Mouse (Mus musculus): Measurements from ENCODE around the gene Slco3a1. TPM values are rescaled to one million over a fixed set of nuclear protein-coding genes. Genes with fewer than 3 reads are reported as not detected.

Slco3a1 gene
- 19.5 and 22.5 TPM in 2 replicates for polyA plus RNA-seq (2015; fragmentation: Nextera tagmentation; extraction: Ambion mirVana)

DNA sequence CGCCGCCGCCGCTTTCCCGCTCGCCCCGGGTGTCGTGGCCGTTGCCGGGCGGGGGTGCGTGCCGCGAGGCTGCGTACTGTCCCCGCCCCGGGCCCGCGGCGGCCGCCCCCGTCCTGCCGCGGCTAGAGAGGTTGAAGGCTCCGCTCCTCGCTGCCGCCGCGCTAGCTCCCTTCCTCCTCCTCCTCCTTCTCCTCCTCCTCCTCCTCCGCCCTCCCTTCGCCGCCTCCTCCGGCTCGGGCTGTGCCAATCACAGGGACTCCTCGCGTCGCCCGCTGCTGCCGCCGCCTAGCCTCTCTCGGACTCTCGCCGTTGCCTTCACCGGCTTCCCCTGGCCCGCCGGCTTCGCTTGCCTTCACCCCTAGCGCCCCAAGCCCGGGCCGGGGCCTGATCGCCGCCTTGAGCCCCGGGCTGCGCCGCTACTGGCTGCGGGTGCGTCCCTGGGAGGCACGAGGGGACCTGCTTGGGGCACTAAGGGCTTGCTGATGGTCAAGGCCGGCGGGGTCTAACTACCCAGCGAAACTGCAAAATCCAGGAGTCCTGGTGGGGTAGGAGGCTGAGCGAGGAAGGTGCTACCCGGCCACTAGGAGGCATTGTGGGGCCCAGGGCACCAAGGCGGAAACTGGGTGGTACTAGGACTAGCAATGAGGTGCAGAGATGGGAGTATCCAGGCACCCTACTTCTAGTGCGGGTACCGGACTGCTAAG is at the start of gene Slco3a1:
TSS of gene Slco3a1 (minus strand) at position 173 of the 704 bp plus-strand sequence.
- peak within 1 kb of the TSS; percentile 79 for H3K4me3 ChIP-seq
- no peaks in the 10 kb centered on the region for H3K36me3 ChIP-seq
- peaks cover 46% of the 10 kb centered on the region for H3K4me1 ChIP-seq
- peak within 1 kb of the TSS; percentile 88 for H3K9ac ChIP-seq
- H3K4me2 ChIP-seq: peak within 1 kb of the TSS; percentile 86
- H3K27ac ChIP-seq (replicated peaks): peak within 1 kb of the TSS; percentile 79
- WGBS: under 1% methylated on average over 48 of the region's 66 CpGs
- 0 out of 2 replicates have a peak, but pooled peaks have one; percentile 42 for ATAC-seq (ENCODE audit: extremely low read depth, insufficient number of reproducible peaks, low FRiP score, low TSS enrichment)
- H3K27me3 ChIP-seq (replicated peaks): 0 out of 2 replicates have a peak, but pooled peaks cover 6% of the 10 kb centered on the region
- no peaks in the 10 kb centered on the region for H3K9me3 ChIP-seq

DNA sequence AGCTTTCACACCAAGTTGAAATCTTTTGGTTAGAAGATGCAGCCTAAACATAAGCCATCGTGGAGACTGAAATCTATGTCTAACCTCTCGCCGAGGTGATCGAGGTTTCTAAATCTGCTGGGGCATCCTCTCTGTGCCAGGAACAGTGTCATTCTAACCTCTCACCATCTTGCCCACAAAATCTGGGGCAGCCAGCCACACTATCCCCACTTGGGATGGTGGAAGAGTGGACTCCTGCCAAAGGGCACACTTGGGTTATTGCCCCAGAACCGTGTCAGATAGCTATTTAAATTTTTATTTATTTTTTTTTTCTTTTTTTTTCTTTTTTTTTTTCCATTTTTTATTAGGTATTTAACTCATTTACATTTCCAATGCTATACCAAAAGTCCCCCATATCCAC is 46.4 kb upstream of the Slco3a1 start:
- H3K36me3 ChIP-seq: no peaks in the 10 kb centered on the region
- no peak overlapping the region for H3K4me2 ChIP-seq
- H3K4me1 ChIP-seq: no peaks in the 10 kb centered on the region
- H3K4me3 ChIP-seq: no peak overlapping the region
- H3K9me3 ChIP-seq: no peaks in the 10 kb centered on the region
- ATAC-seq (ENCODE audit: extremely low read depth, insufficient number of reproducible peaks, low FRiP score, low TSS enrichment): no peak
- H3K9ac ChIP-seq: no peak overlapping the region
- 87% methylated on average over 5 of the region's 5 CpGs for WGBS
- no peaks in the 10 kb centered on the region for H3K27me3 ChIP-seq (replicated peaks)
- H3K27ac ChIP-seq (replicated peaks): no peak overlapping the region

DNA sequence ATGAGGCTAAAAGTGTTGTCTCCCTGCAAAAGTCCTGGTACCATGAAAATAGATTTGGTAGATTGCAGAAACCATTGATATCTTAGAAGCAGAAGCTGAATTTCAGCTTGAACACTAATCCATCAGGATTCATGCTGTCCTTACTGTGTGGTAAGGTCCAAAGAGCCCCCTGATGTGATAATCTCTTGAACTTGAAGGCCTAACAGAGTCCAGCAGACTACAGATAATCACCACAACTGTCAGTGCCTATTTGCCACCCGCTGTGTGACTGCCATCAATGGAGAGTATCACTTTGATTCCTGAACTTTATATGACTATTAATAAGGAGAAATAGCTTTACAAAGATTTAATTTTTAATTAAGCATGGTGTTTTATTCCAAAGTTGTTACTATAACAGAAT is 24.8 kb upstream of the Slco3a1 start:
- H3K4me3 ChIP-seq: no peak overlapping the region
- WGBS: 63% methylated on average over 1 of the region's 1 CpGs
- no peaks in the 10 kb centered on the region for H3K4me1 ChIP-seq
- H3K27ac ChIP-seq (replicated peaks): no peak overlapping the region
- no peaks in the 10 kb centered on the region for H3K36me3 ChIP-seq
- H3K9ac ChIP-seq: no peak overlapping the region
- H3K9me3 ChIP-seq: no peaks in the 10 kb centered on the region
- H3K27me3 ChIP-seq (replicated peaks): no peaks in the 10 kb centered on the region
- H3K4me2 ChIP-seq: no peak overlapping the region
- ATAC-seq (ENCODE audit: extremely low read depth, insufficient number of reproducible peaks, low FRiP score, low TSS enrichment): no peak

DNA sequence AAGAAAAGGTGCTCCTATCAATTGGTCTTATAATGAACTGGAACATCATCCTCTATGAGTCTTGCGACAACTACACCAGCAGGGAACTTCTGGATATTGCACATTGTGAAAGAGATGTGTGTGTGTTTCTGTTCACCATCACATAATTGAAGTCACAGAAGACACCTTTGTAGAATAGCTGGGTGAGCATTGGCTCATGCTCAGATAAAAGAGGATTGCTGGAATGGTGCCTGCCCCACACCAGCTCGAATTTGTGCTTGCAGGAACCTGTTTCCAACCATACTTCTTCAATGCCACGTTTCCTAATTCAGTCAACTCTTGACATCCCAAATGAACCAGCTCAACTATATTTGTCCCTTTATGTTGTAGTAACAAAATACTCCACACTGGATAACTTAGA is 21.1 kb upstream of the Slco3a1 start:
- WGBS: 66% methylated on average over 3 of the region's 3 CpGs
- Histone ChIP-seq H3K4me3 (no peak overlapping the region), H3K9ac (no peak overlapping the region), H3K4me1 (no peaks in the 10 kb centered on the region), H3K27ac (replicated peaks) (no peak overlapping the region), H3K36me3 (no peaks in the 10 kb centered on the region), H3K27me3 (replicated peaks) (no peaks in the 10 kb centered on the region), H3K4me2 (no peak overlapping the region), H3K9me3 (no peaks in the 10 kb centered on the region)
- no peak for ATAC-seq (ENCODE audit: extremely low read depth, insufficient number of reproducible peaks, low FRiP score, low TSS enrichment)

DNA sequence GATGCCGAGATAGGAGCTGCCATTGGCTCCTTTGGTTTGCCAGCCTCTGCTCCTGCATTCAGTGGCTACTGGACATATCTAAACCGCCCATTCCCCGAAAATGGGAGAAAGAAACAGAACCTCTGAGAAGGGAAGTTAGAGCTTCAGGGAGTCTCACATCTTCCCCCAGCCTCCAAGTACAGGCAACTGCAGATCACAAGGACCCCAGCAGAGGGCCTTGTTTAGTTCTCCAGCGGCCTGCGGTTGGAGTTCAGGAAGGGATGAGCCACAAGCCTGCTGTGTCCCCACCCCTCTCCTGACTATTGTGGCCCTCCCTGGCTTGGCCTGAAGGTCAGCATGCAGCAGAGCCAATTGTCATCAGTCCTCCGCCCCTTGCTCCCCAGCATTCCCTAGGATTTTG is 836 bp upstream of the Slco3a1 start:
- 9% methylated on average over 6 of the region's 6 CpGs for WGBS
- Histone ChIP-seq H3K9ac (peak overlapping the region; percentile 88), H3K4me1 (peaks cover 42% of the 10 kb centered on the region), H3K27me3 (replicated peaks) (0 out of 2 replicates have a peak, but pooled peaks cover 6% of the 10 kb centered on the region), H3K9me3 (no peaks in the 10 kb centered on the region), H3K4me3 (peak overlapping the region; percentile 79), H3K27ac (replicated peaks) (no peak overlapping the region), H3K36me3 (no peaks in the 10 kb centered on the region), H3K4me2 (peak overlapping the region; percentile 86)
- no peak for ATAC-seq (ENCODE audit: extremely low read depth, insufficient number of reproducible peaks, low FRiP score, low TSS enrichment)

DNA sequence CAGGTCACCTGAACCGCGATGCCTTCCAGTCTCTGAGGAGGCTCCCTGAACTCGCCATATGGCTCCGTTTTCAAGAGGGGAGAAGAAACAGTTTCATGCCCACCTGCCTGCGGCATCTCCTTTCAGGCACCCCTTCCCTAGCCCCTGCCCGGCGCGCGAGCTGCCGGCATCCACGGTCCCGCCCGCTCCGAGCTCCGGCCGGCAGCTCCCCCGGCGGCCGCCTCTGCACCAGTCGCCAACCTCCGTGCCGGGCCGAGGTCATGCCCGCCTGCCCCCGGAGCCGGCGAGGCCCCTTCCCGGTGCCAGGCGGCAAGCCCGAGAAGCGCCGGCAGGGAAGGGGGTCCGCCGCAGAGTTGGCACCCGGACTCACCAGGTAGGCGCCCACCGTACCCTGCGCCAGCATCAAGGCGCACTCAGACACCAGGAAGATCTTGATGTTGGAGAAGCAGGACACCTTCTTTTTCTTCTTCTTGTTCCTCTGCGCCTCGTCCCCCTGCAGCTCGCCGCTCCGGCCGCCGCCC is 479 bp downstream of the Slco3a1 start:
- Histone ChIP-seq H3K4me1 (peaks cover 51% of the 10 kb centered on the region), H3K9ac (peak overlapping the region; percentile 88), H3K4me2 (peak overlapping the region; percentile 86), H3K27ac (replicated peaks) (peak overlapping the region; percentile 79), H3K9me3 (no peaks in the 10 kb centered on the region), H3K36me3 (no peaks in the 10 kb centered on the region), H3K4me3 (peak overlapping the region; percentile 79), H3K27me3 (replicated peaks) (0 out of 2 replicates have a peak, but pooled peaks cover 6% of the 10 kb centered on the region)
- under 1% methylated on average over 46 of the region's 46 CpGs for WGBS
- ATAC-seq (ENCODE audit: extremely low read depth, insufficient number of reproducible peaks, low FRiP score, low TSS enrichment): no peak

DNA sequence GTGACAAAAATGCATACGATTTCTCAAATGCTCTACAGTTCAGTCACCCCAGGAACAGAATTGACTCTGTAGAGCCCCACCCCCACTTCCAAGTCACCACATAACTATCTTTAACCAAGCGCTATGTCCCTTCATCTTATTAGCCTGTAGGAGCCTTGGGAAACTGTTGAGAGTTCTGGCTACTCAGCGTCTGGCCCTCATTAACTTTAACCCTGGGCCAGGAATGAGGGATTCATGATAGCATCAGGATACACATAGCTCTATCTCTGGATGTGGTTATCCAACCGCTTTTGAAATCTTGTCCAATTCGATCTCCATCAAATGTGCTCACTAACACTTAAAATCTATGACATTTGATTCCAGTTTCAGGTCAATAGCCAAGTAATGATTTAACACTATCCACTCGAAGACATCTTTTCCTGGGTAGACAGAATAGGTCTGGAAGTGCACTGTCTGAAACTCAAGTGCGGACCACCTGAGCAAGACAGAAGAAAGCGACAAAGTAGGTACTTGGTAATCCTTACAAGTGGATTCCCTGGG is 1.4 kb downstream of the Slco3a1 start:
- Histone ChIP-seq H3K4me1 (peaks cover 54% of the 10 kb centered on the region), H3K36me3 (no peaks in the 10 kb centered on the region), H3K4me3 (peak overlapping the region; percentile 79), H3K27ac (replicated peaks) (no peak overlapping the region), H3K9ac (peak overlapping the region; percentile 88), H3K4me2 (peak overlapping the region; percentile 86), H3K27me3 (replicated peaks) (0 out of 2 replicates have a peak, but pooled peaks cover 6% of the 10 kb centered on the region), H3K9me3 (no peaks in the 10 kb centered on the region)
- WGBS: 39% methylated on average over 8 of the region's 8 CpGs
- no peak for ATAC-seq (ENCODE audit: extremely low read depth, insufficient number of reproducible peaks, low FRiP score, low TSS enrichment)

DNA sequence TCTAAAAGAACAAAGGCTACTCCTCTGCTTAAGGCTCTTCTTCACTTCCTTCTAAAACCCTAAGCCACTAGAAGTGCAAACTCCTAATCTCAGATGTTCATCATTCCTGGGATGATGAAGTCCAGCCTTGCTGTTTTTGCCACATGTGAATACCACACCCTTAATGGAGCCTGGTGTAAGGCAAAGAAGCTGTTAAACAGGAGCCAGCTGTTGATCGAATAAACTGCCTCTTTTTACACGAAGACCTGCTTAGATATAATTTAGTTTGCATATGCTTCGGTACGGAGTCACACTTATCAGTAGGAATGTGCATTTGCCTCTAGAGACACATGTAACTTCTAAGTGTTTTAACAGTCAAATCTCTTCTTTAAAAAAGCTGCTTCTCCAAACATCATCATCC is 2.0 kb downstream of the Slco3a1 start:
- Histone ChIP-seq H3K36me3 (no peaks in the 10 kb centered on the region), H3K4me3 (peak overlapping the region; percentile 79), H3K4me1 (peaks cover 54% of the 10 kb centered on the region), H3K27ac (replicated peaks) (no peak overlapping the region), H3K27me3 (replicated peaks) (0 out of 2 replicates have a peak, but pooled peaks cover 6% of the 10 kb centered on the region), H3K9ac (0 out of 2 replicates have a peak overlapping the region, but pooled peaks have one; percentile 15), H3K9me3 (no peaks in the 10 kb centered on the region), H3K4me2 (peak overlapping the region; percentile 86)
- ATAC-seq (ENCODE audit: extremely low read depth, insufficient number of reproducible peaks, low FRiP score, low TSS enrichment): no peak
- 39% methylated on average over 4 of the region's 4 CpGs for WGBS

DNA sequence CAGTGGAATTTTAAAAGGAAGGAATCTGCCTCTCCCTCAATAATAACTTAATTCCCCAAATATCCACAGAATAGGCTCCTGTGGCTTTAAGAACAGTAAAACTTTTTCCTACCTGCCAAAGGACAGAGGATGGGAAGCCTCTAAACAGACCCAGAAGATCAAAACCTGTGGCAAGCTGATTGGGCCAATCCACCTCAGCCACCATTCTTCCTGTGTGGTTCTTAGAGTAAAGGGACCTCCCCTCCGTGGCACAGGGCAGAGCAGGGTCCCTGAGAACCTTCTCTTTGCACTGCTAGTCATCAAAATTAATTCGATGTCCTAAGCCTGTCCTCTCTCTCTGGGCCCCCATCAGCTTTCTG is 2.6 kb downstream of the Slco3a1 start:
- H3K9me3 ChIP-seq: no peaks in the 10 kb centered on the region
- peak overlapping the region; percentile 79 for H3K4me3 ChIP-seq
- H3K4me2 ChIP-seq: peak overlapping the region; percentile 86
- no peak for ATAC-seq (ENCODE audit: extremely low read depth, insufficient number of reproducible peaks, low FRiP score, low TSS enrichment)
- 0 out of 2 replicates have a peak overlapping the region, but pooled peaks have one; percentile 1 for H3K9ac ChIP-seq
- H3K27ac ChIP-seq (replicated peaks): no peak overlapping the region
- peaks cover 54% of the 10 kb centered on the region for H3K4me1 ChIP-seq
- whole genome bisulfite sequencing: 55% methylated on average over 2 of the region's 2 CpGs
- no peaks in the 10 kb centered on the region for H3K36me3 ChIP-seq
- H3K27me3 ChIP-seq (replicated peaks): 0 out of 2 replicates have a peak, but pooled peaks cover 6% of the 10 kb centered on the region

DNA sequence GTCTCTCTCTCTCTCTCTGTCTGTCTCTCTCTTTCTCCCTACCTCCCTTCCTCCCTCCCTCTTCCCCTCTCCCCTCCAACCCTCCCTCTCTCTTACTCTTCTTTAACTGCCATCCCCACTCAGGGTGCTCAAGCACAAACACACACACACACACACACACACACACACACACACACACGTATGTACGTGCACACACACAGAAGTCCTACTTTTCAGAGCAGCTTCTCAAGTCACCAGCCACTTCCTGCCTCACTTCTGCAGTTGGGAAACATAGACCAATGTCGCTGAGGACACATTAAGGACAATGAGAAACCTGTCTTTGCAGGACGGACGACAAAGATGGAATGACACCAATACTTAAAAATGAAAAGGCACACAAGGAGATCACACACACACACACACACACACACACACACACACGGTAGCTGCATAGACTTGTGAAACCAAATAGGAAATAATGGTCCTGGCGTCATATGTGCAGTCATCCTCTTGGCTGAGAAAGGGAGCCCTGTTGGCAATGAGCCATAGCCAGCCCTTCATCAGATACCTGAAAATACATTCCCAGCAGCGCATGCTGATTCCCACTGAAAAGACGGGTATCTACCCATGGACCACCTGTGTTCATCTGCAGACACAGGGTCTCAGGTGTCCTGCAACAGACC is 3.1 kb downstream of the Slco3a1 start:
- H3K36me3 ChIP-seq: no peaks in the 10 kb centered on the region
- 0 out of 2 replicates have a peak, but pooled peaks cover 6% of the 10 kb centered on the region for H3K27me3 ChIP-seq (replicated peaks)
- peak overlapping the region; percentile 86 for H3K4me2 ChIP-seq
- no peak overlapping the region for H3K4me3 ChIP-seq
- H3K27ac ChIP-seq (replicated peaks): no peak overlapping the region
- peaks cover 54% of the 10 kb centered on the region for H3K4me1 ChIP-seq
- 70% methylated on average over 9 of the region's 9 CpGs for WGBS
- no peaks in the 10 kb centered on the region for H3K9me3 ChIP-seq
- no peak overlapping the region for H3K9ac ChIP-seq
- ATAC-seq (ENCODE audit: extremely low read depth, insufficient number of reproducible peaks, low FRiP score, low TSS enrichment): no peak

DNA sequence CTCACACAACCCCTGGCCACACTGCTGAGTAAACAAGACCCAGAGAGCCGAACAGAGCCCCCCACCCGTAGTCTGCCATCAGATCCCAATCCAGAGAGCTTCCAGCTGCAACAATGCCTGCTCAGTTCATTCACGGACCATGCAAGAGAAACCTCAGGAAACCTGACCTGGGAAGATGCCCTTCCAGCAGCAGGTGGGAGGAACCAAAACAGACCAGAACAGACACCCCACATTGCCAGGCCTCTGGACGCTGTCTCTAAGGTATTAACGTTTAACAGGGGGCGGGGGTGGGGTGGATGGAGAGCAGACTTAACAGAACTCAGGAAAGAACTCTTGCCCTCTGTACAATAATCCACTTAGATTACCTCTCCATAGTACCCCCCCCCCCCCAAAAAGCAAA is 4.9 kb downstream of the Slco3a1 start:
- no peak for ATAC-seq (ENCODE audit: extremely low read depth, insufficient number of reproducible peaks, low FRiP score, low TSS enrichment)
- peaks cover 46% of the 10 kb centered on the region for H3K4me1 ChIP-seq
- H3K27ac ChIP-seq (replicated peaks): no peak overlapping the region
- H3K4me2 ChIP-seq: no peak overlapping the region
- H3K36me3 ChIP-seq: no peaks in the 10 kb centered on the region
- no peaks in the 10 kb centered on the region for H3K9me3 ChIP-seq
- WGBS: 35% methylated on average over 6 of the region's 6 CpGs
- no peak overlapping the region for H3K4me3 ChIP-seq
- H3K27me3 ChIP-seq (replicated peaks): 0 out of 2 replicates have a peak, but pooled peaks cover 6% of the 10 kb centered on the region
- no peak overlapping the region for H3K9ac ChIP-seq
